ENCODE assay signal across 8 mouse cellular contexts in genomic region chr1:161250604-161251416, GRCm38 (mm10). TPM values are rescaled to one million over a fixed set of nuclear protein-coding genes. Genes with fewer than 3 reads are reported as not detected.
DNase-seq lines count a peak whose midpoint lies in the region; ATAC-seq lines count a peak whose summit lies in the region.

TSS of gene Prdx6 (minus strand) at chr1:161251219.

- H3K4me2 ChIP-seq in hindbrain, embryonic 14.5 days (replicated peaks): peak within 1 kb of the TSS; percentile 90

- H3K27me3 ChIP-seq in hindbrain, embryonic 14.5 days (ENCODE audit: control insufficient read depth, insufficient read depth, low read length): 0 out of 2 replicates have a peak, but pooled peaks cover 3% of the 10 kb centered on the region

- H3K9me3 ChIP-seq in hindbrain, embryonic 14.5 days (ENCODE audit: control insufficient read depth, low read length): no peaks in the 10 kb centered on the region

- peak within 1 kb of the TSS; percentile 88 for H3K4me3 ChIP-seq in hindbrain, embryonic 14.5 days (replicated peaks; ENCODE audit: low read length)

- under 1% methylated on average over 66 of the region's 66 CpGs for WGBS in hindbrain, embryonic 14.5 days

- DNase-seq in ZHBTc4 (ENCODE audit: low read depth, low spot score): peak; percentile 92
- DNase-seq in cerebellum, postnatal 36 days: peak; percentile 75 to 80
- peak; percentile 74 for DNase-seq in frontal cortex, postnatal 36 days (ENCODE audit: low spot score in 2 of 2)
- peak; percentile 76 for DNase-seq in hindbrain, embryonic 14.5 days (ENCODE audit: low spot score)
- DNase-seq in left cerebral cortex, adult 18-20 months (ENCODE audit: low spot score in 2 of 2): peak; percentile 78 to 80
- DNase-seq in lung, postnatal 4 days: peak; percentile 85 to 91
- DNase-seq in retina, postnatal 1 day: peak; percentile 92
- DNase-seq in thymus, postnatal 4 days: peak; percentile 87

- H3K4me1 ChIP-seq in hindbrain, embryonic 14.5 days (replicated peaks; ENCODE audit: control insufficient read depth, insufficient read depth, low read length): peaks cover 22% of the 10 kb centered on the region

- H3K27ac ChIP-seq in hindbrain, embryonic 14.5 days: peak within 1 kb of the TSS; percentile 55; the same call in 1 of the 2 replicates

- peak; percentile 96 for ATAC-seq in hindbrain, embryonic 14.5 days (ENCODE audit: low FRiP score)

- peaks cover 4% of the 10 kb centered on the region; the same call in 1 of the 2 replicates for H3K36me3 ChIP-seq in hindbrain, embryonic 14.5 days (replicated peaks; ENCODE audit: control insufficient read depth, insufficient read depth)

- H3K9ac ChIP-seq in hindbrain, embryonic 14.5 days: peak within 1 kb of the TSS; percentile 79

RNA-seq across cellular contexts. Expression of gene Prdx6, which starts in this region (rescaled TPM):
- polyA plus RNA-seq in hindbrain, embryonic 14.5 days (2014; fragmentation: Nextera tagmentation; extraction: Ambion mirVana): 188 and 199 TPM in 2 replicates
- 100 to 1,000 TPM; 311 to 324 TPM for total RNA-seq in left cerebral cortex, adult 18-20 months (2021)

Comparison
In these comparisons a context has a peak if more than half of its experiments do, and no peak if none do; other contexts are left out.
1. Peak in every context shown above with its lines: DNase-seq, ATAC-seq, H3K4me3 ChIP-seq and H3K27ac ChIP-seq.